Mouse (Mus musculus) MEL (cell line): ENCODE results near the gene Pdlim5. TPM values are rescaled to one million over a fixed set of nuclear protein-coding genes. Genes with fewer than 3 reads are reported as not detected.

ENCODE experiments used
- DNase-seq: peaks from one replicate; pipeline ENCODE4 v3.0.0; 2011; ENCODE audit warnings: low read depth, low spot score
- H3K27ac ChIP-seq: 2 replicates; pipeline ENCODE4 v1.5.1; 2012; ENCODE audit warnings: low read depth, mild to moderate bottlenecking, control low read depth, low read length, moderate library complexity; ENCODE audit not compliant: control insufficient read depth
- H3K27me3 ChIP-seq, 2 experiments: fragments of 150-350 bp in 1 of 2; sonication (generic) in 1 of 2; 2 replicates each; pipeline ENCODE4 v1.6.1; 2012; ENCODE audit warnings: low read length in 2 of 2, mild to moderate bottlenecking in 2 of 2, improper control_type of control experiment in 1 of 2, moderate library complexity in 1 of 2; ENCODE audit not compliant: insufficient read depth in 2 of 2, control insufficient read depth in 1 of 2
- H3K36me3 ChIP-seq, 2 experiments: 2 replicates each; pipeline ENCODE4 v1.6.1; 2012 to 2014; ENCODE audit warnings: low read length in 2 of 2, improper control_type of control experiment in 1 of 2, inconsistent platforms in 1 of 2, mild to moderate bottlenecking in 1 of 2; ENCODE audit not compliant: insufficient read depth in 2 of 2, control insufficient read depth in 1 of 2
- H3K4me1 ChIP-seq, 2 experiments: fragments of 150-350 bp in 1 of 2; sonication (generic) in 1 of 2; 2 replicates each; pipeline ENCODE4 v1.6.1; 2012; ENCODE audit warnings: low read length in 2 of 2, improper control_type of control experiment in 1 of 2, mild to moderate bottlenecking in 1 of 2; ENCODE audit not compliant: insufficient read depth in 2 of 2, control insufficient read depth in 1 of 2
- H3K4me3 ChIP-seq, 2 experiments: fragments of 150-350 bp in 1 of 2; sonication (generic) in 1 of 2; 2 replicates each; pipeline ENCODE4 v1.5.1; 2012; ENCODE audit warnings: low read depth in 2 of 2, low read length in 2 of 2, mild to moderate bottlenecking in 2 of 2, moderate library complexity in 2 of 2, control low read depth in 1 of 2, improper control_type of control experiment in 1 of 2; ENCODE audit not compliant: control insufficient read depth in 1 of 2, insufficient read depth in 1 of 2
- H3K79me2 ChIP-seq: 2 replicates; pipeline ENCODE4 v1.6.1; 2012; ENCODE audit warnings: mild to moderate bottlenecking, low read length, moderate library complexity; ENCODE audit not compliant: control insufficient read depth, poor library complexity, insufficient read depth
- H3K9ac ChIP-seq: 2 replicates; pipeline ENCODE4 v1.6.1; 2012; ENCODE audit warnings: low read depth, mild to moderate bottlenecking, control low read depth, low read length, moderate library complexity; ENCODE audit not compliant: control insufficient read depth, poor library complexity, severe bottlenecking
- H3K9me3 ChIP-seq: fragments of 150-350 bp; sonication (generic); replicated peaks from 2 replicates; pipeline ENCODE4 v1.6.1; 2012; ENCODE audit warnings: mild to moderate bottlenecking, low read length, improper control_type of control experiment, moderate library complexity; ENCODE audit not compliant: insufficient read depth
- ETS1 ChIP-seq: IDR thresholded peaks from 2 replicates; pipeline ENCODE4 v1.6.1; 2012; ENCODE audit warnings: low read depth, mild to moderate bottlenecking, inconsistent platforms, low read length, improper control_type of control experiment, moderate library complexity
- GABPA ChIP-seq: IDR thresholded peaks from 2 replicates; pipeline ENCODE4 v1.6.1; 2012; ENCODE audit warnings: low read depth, mild to moderate bottlenecking, inconsistent platforms, low read length, improper control_type of control experiment, moderate library complexity
- MXI1 ChIP-seq: IDR thresholded peaks from 2 replicates; pipeline ENCODE4 v1.6.1; 2011; ENCODE audit warnings: mild to moderate bottlenecking, low read depth, low read length, improper control_type of control experiment
- MYB ChIP-seq: IDR thresholded peaks from 2 replicates; pipeline ENCODE4 v1.6.1; 2011; ENCODE audit warnings: mild to moderate bottlenecking, low read depth, low read length, improper control_type of control experiment
- MYC ChIP-seq: IDR thresholded peaks from 2 replicates; pipeline ENCODE4 v1.6.1; 2011; ENCODE audit warnings: low read depth, mild to moderate bottlenecking, low read length, improper control_type of control experiment, moderate library complexity
- POLR2A ChIP-seq, 2 experiments: IDR thresholded peaks; 2 replicates each; pipeline ENCODE4 v1.6.1; 2011 to 2012; ENCODE audit warnings: low read length in 2 of 2, mild to moderate bottlenecking in 2 of 2, control low read depth in 1 of 2, improper control_type of control experiment in 1 of 2, low read depth in 1 of 2, moderate library complexity in 1 of 2; ENCODE audit not compliant: control insufficient read depth in 1 of 2, insufficient read depth in 1 of 2, poor library complexity in 1 of 2
- UBTF ChIP-seq: IDR thresholded peaks from 2 replicates; pipeline ENCODE4 v1.6.1; 2012; ENCODE audit warnings: low read depth, mild to moderate bottlenecking, inconsistent platforms, low read length, improper control_type of control experiment, moderate library complexity, borderline replicate concordance; ENCODE audit not compliant: insufficient read depth
- USF2 ChIP-seq, 2 experiments: IDR thresholded peaks; 2 replicates each; pipeline ENCODE4 v1.6.1; 2011 to 2012; ENCODE audit warnings: improper control_type of control experiment in 2 of 2, low read length in 2 of 2, borderline replicate concordance in 1 of 2, inconsistent platforms in 1 of 2, low read depth in 1 of 2, mild to moderate bottlenecking in 1 of 2; ENCODE audit not compliant: insufficient read depth in 1 of 2
- ZC3H11A ChIP-seq: IDR thresholded peaks from 2 replicates; pipeline ENCODE4 v1.6.1; 2012; ENCODE audit warnings: low read depth, mild to moderate bottlenecking, inconsistent platforms, low read length, improper control_type of control experiment
- ZMIZ1 ChIP-seq: IDR thresholded peaks from 2 replicates; pipeline ENCODE4 v1.6.1; 2012; ENCODE audit warnings: low read depth, mild to moderate bottlenecking, inconsistent platforms, low read length, improper control_type of control experiment, moderate library complexity
- polyA plus RNA-seq, 2 experiments: library from polyadenylated mRNA; stranded (reverse) in 1 of 2; unstranded in 1 of 2; fragments of >175 nt in 1 of 2; fragments of >200 nt in 1 of 2; gene quantifications; 2 replicates each; pipeline versions ENCODE4 v1.2.1 to v1.2.4; 2012; ENCODE audit warnings: low replicate concordance in 2 of 2, low read depth in 1 of 2; ENCODE audit not compliant: insufficient read length in 2 of 2, insufficient read depth in 1 of 2, missing spikeins in 1 of 2
- total RNA-seq: library from RNA; depleted of rRNA; stranded (reverse); fragments of 300-350 nt; gene quantifications from 2 replicates; pipeline ENCODE4 v1.2.3, GENCODE M21; 2012

Pdlim5 gene
- total and polyA plus RNA-seq, 3 experiments = 8.7 to 9.9 TPM; not detected in 1

GRCm38 (mm10) chr3:142385690-142386089 is 9.8 kb downstream of the Pdlim5 start:
- H3K9me3 ChIP-seq = no peaks in the 10 kb centered on the region
- H3K27me3 ChIP-seq = no peaks in the 10 kb centered on the region
- no peak overlapping the region for H3K9ac ChIP-seq
- H3K79me2 ChIP-seq = no peaks in the 10 kb centered on the region
- H3K36me3 ChIP-seq = no peaks in the 10 kb centered on the region
- DNase-seq = no peak
- TF ChIP-seq MYB (no peak), MXI1 (no peak), ZC3H11A (no peak), UBTF (no peak), GABPA (no peak), ETS1 (no peak)
- no peak overlapping the region for H3K27ac ChIP-seq
- no peak overlapping the region for H3K4me3 ChIP-seq
- H3K4me1 ChIP-seq = no peaks in the 10 kb centered on the region; a peak in 1 of 4 replicates

GRCm38 (mm10) chr3:142376638-142377037 is 18.9 kb downstream of the Pdlim5 start:
- Histone ChIP-seq H3K27me3 (no peaks in the 10 kb centered on the region), H3K9me3 (no peaks in the 10 kb centered on the region)

GRCm38 (mm10) chr3:142375106-142375505 is 20.4 kb downstream of the Pdlim5 start:
- Histone ChIP-seq H3K4me1 (no peaks in the 10 kb centered on the region), H3K9me3 (no peaks in the 10 kb centered on the region), H3K4me3 (no peak overlapping the region), H3K36me3 (no peaks in the 10 kb centered on the region), H3K79me2 (no peaks in the 10 kb centered on the region), H3K27me3 (no peaks in the 10 kb centered on the region), H3K27ac (no peak overlapping the region), H3K9ac (no peak overlapping the region)
- TF ChIP-seq USF2 (IDR thresholded peaks at IDR 0.05; ENCODE audit: borderline replicate concordance in 1 of 2, insufficient read depth in 1 of 2, low read depth in 1 of 2, low read length in 2 of 2) = no peak
- TF ChIP-seq MYC = no peak
- no peak for TF ChIP-seq ZMIZ1
- TF ChIP-seq MXI1 = no peak
- DNase-seq = no peak

More at GRCm38 (mm10) chr3:142376638-142377037, 18.9 kb downstream of the Pdlim5 start:
- DNase-seq = no peak
- Histone ChIP-seq H3K4me3 (no peak overlapping the region), H3K79me2 (no peaks in the 10 kb centered on the region), H3K9ac (no peak overlapping the region), H3K27ac (no peak overlapping the region), H3K36me3 (no peaks in the 10 kb centered on the region), H3K4me1 (no peaks in the 10 kb centered on the region)
- TF ChIP-seq UBTF (no peak), POLR2A (IDR thresholded peaks at IDR 0.05; ENCODE audit: control insufficient read depth in 1 of 2, insufficient read depth in 1 of 2, low read depth in 1 of 2, low read length in 2 of 2, poor library complexity in 1 of 2) (no peak)
